Mouse (Mus musculus): Measurements from ENCODE around the gene Lipa.

Lipa gene

DNA sequence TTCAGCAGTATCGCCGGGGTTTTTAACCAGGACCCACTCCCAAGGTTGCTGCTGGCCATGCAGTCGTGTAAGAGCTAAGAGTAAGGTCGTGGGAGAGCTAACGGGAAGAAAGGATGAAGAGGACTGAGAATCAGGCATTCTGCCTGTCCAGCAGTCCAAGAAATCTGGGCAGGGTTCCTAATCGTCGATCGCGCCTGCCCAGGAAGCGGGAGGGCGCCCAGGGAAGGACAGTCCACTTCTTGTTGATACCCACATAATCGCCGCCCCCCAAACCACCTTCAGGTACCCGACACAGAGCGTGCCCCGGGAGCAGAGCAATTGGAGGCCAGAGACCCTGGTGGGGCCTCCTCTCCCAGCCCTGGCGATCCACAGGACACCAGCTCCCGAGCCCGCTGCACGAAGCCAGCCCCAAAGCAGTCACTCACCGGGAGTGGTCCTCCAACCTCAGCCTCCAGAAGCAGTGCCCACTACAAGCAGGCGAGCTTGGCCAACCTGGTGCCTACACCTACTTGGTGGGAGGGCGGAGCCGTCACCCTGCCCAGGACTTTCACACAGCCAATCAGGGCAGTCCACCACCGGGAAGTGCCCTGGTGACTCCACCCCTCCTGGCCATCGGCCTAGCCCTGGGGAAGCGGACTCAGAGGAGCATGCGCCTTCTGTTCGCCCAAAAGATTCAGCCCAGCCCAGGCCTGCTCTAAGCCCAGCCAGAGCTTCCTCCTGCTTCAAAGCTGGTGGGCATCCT is at the start of gene Lipa:
TSS of gene Lipa (minus strand) at position 534 of the 742 bp plus-strand sequence.
- DNase-seq (ENCODE audit: low spot score), result peak; percentile 67

DNA sequence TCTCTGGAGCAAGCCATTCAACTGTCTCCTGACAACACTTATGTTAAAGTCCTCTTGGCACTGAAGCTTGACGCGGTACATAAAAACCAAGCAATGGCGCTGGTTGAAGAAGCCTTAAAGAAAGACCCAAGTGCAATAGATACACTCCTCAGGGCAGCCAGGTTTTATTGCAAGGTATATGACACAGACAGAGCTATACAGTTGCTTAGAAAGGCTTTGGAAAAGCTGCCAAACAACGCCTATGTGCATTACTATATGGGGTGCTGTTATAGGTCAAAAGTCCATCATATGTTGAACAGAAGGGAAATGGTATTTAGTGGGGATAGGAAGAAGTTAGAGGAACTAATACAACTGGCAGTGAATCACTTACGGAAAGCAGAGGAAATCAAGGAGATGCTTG is 46.4 kb upstream of the Lipa start:
- DNase-seq (ENCODE audit: low spot score), result no peak

DNA sequence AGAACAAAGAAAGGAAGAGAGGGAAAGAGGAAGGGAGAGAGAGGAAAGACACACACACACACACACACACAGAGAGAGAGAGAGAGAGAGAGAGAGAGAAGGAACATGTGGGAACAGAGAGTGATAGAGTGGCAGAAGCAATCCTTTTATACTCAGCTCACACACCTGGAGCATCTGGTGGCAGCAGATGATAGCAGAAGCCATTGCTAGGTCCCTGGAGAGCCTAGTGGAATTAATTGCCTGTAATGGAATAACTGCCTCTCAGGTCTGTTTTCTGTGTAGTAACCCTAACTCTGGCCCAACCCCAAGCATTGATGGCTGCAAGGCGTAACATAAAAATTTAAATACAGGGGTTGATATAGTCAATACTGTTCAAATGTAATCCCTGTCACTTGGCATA is 43.8 kb upstream of the Lipa start:
- DNase-seq (ENCODE audit: low spot score), result no peak

DNA sequence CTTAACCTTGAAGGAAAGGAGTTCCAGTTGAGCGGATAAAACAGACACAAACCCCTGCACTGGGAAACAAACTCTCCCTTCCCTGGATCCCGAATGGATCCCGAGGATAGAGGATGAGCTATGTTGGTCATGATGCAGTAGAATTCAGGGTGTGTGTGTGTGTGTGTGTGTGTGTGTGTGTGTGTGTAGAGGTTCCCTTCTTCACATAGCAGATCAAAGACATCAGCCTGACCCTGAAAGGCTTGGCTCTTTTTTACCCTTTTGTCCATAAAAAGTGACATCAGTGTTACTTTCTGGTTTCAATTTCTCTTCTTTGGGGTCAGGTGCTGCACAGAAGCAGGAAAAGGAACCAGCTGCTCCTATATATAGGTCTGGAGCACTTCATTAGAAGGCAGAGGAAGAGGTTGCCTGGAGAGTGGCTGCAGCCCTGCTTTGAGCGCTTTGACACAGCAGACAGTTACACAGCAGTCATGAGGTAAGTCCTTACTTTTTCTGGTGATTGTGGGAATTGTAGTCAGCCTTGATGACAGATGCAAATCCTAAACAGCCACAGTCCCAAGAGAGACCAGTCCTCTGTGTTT is 42.7 kb upstream of the Lipa start:
- DNase-seq (ENCODE audit: low spot score), result no peak

DNA sequence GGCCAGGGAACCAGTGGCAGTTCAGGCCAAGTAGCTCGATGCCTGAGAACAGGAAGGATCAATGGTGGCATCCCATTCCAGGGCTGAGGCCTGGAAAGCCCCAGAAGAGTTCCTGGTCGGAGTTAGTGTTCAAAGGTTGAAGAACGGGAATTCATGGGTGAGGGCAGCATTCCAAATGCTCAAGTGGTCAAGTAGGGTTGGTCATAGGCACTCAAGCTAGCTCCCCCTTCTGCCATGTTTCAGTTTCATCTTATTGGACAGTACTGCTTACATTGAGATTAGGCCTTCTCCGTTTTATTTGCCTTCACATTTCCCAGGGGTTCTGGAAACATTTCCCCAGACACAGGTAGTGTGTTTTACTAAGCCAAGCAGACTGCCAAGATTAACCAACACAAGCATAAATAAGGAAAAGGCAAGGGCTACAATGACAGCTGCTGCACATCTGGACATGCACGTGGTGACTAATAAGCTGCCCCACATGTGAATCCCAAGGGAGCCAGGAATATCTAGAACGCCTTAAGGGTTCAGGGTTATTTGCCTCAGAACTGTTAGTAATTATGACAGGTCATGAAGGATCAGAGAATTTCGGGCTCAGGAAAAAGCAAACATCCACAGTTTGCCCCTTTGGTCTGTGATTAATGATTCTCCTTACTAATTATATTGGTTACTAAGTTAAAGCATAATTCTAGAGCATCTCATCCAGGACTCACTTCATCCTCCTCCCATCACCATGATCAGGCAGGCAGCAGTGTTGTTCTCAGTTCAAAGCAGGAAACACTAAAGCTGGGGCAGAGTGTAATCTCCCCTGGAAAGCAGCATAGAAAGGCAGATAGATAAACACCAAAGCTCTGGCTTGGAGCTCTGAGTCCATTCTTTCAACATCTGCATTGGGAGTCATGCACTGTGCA is 42.0 kb upstream of the Lipa start:
- DNase-seq (ENCODE audit: low spot score), result no peak

DNA sequence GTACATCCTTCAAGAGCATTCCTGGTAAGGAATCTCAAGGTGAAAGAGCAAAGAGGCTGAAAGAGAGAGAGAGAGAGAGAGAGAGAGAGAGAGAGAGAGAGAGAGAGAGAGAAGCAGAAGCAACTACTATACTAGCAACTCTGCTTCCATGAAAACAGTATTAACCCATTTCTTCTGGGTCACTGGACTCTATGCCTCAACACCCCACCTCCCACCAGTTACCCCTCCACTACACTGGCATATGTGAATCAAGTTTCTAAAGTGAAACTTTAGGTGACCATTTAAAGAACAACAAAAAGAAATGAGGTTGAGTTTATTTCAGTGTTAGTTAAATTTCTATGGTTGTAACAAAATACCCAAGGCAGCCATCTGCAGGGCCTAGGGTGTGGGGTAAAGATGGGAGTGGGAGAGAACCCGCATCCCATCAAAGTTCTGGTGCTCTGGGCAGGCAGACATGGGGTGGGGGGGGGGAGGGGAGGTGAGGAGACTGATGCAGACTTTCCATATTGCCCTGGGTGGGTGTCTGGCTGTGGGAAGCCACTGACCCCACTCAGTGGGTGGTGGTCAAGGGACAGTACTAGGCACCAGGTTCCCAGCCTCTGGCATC is 39.0 kb upstream of the Lipa start:
- DNase-seq (ENCODE audit: low spot score), result no peak

DNA sequence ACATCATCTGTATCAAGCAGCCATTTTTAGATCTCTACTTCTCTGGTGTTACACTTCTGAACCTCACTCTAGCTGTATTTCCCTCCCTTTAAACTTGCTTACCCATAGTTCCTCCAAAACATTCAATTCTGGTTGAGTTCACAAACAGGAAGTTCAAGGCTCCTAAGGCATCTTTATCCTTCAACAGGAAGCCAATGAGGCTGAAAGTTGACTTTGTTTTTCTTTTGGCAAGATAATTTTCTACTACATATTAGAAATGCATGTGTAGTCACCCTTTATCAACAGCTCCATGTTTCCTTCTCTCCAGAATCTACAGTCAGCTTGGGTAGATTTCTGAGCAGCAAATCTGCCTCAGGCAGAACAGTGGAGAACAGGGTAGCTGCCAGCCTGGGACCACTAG is 35.3 kb upstream of the Lipa start:
- DNase-seq (ENCODE audit: low spot score), result no peak

DNA sequence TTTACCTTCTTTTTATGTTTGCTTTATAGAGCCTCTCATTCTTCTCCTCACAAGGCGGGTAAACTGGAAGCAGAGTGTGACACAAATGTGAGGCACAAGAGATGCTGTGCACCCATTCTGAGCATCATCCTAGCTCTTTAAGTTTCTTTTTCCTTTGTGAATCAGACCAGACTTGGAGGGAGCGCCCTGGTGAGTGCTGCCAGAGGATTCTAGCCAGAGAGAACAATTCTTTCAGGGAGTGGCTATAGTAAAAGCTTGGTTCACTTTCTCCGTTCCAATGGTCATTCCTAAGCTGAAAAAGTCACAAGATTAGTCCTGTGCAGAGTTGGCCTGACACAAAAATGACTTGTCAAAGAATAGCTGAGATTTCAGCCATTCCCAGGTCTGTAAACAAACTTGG is 29.3 kb upstream of the Lipa start:
- no peak for DNase-seq (ENCODE audit: low spot score)

DNA sequence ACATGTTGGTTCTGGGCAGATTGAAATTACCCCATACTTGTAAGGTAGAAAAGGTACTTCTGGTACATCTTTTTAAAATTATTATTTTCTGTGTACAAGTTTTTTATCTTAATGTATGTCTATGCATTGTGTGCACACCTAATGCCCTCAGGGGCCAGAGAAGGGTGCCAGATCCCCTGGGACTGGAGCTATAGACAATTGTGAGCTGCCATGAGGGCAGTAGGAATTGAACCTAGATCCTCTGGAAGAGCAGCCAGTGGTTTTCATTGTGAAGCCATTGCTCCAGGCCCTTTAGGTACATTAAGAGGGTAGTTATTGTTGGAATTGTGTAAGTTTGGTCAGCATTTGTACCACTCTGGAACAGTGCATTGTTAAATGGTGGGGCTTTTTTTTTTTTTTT is 26.8 kb upstream of the Lipa start:
- DNase-seq (ENCODE audit: low spot score), result no peak

DNA sequence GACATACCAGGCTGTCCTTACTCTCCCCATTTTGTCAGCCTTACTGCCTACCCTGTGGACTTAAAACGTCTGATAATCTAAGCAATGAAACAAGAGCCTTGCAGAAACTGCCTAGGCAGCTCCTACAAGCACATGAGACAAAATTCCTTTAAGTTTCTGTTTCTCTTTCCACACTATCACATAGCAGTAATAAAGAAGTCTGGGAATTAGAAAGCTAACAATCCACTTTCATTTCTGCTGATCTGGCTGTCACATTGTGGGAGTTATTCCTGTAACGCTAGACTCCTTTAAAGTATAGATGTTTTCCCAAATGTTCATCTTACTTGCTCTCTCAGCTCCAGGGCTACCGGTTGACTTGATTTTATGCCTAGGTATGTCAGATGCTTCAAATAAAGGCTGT is 26.2 kb upstream of the Lipa start:
- DNase-seq (ENCODE audit: low spot score), result no peak

DNA sequence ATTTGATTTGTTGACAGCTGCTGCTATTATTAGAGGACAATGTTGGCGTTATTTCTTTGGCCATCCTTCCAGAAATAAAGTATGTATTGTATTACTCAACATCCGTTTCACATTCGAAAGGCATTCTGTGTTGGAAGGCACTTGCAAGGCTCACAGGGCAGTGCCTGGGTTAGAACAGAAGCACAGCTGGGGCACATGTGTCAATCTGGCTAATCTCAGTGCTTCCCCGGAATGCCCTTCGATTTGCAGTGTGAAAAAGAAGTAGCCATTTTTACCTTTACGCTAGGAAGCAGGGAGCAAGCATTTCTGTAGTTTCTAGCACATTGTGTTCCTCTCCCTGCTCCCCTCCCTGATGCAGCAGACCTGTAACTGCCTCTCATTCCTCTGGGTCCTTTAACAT is 25.7 kb upstream of the Lipa start:
- DNase-seq (ENCODE audit: low spot score), result no peak

DNA sequence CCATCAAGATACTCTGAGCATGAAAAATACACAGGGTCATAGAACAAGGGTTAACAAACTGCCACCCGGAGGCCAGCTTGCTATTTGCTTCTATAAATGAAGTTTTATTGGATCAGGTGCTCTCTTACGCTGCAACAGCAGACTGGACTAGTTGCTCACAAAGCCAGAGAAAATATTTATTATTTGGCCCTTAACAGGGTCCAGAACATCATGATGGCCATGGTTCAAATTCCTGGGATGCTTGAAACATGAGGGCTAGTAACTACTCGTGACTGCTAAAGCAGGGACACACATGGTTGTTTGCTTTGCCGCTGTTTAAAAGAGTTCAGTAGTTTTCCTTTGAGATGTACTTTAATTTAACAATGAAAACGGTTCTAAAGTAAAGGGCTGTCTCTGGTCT is 24.7 kb upstream of the Lipa start:
- DNase-seq (ENCODE audit: low spot score), result no peak

DNA sequence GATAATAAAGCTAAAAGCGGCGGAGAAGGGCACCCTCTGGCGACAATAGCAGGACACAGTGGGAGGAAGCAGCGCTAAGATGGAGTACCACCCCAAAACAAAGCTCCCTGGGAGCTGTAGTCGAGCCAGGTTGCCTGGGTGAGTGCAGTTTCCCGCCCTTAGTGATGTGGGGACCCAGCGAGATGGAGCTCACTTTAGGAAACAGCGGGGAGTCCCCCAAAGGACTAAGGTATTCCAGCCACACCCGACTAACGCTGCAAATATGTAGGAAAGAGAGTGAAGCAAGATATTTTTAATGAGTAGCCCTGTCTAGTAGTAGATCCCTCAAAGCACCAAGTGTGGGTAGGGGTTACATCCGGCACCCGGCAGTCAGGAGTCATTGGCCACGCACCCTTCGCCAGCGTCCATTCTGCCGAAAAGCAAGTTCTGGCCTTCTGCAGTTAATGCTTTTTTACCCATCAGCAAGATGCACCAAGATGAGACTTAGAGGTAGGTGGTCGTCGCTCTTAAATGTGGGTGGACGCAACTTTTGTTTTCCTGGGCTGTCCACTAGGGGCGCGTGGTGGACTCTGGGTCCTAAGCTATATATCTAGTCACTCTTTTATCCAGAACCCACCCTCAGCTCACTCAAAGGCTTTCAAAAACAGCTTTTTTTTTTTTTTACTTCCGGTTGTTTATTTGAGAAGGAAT is 23.4 kb upstream of the Lipa start, which contains the start of gene Ifit2:
TSS of gene Ifit2 (plus strand) at position 161 of the 690 bp plus-strand sequence.
- peak; percentile 45 for DNase-seq (ENCODE audit: low spot score)

DNA sequence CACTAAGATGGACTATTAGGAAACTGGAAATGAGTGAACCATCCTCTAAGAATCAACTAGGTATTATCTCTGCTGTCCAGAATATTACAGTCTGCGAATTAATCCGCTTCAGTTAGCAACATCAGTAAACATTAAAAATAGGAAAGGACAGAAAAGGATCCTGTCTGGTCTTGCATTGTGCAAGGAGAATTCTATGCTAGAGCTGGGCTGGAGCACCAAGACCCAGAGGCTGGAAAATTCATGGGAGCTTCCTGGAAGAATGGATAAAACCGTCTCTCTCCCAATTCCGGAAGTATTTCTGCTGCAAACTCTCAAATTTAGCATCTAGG is 22.9 kb upstream of the Lipa start:
- no peak for DNase-seq (ENCODE audit: low spot score)

DNA sequence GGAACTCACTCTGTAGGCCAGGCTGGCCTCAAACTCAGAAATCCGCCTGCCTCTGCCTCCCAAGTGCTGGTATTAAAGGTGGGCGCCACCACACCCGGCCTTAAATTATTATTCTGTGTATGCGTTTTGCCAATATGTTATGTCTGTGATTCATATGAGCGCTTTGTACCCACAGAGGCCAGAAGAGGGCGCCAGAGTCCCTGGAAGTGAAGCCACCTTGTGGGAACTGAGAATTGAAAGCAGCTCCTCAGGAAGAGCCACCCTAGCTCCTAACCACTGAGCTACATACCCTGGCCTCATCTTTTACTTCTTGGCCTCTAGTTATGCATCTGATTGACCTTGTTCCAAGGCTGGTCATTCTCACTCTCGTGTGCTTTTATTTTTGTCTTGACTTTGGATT is 20.7 kb upstream of the Lipa start:
- peak; percentile 21 for DNase-seq (ENCODE audit: low spot score)

DNA sequence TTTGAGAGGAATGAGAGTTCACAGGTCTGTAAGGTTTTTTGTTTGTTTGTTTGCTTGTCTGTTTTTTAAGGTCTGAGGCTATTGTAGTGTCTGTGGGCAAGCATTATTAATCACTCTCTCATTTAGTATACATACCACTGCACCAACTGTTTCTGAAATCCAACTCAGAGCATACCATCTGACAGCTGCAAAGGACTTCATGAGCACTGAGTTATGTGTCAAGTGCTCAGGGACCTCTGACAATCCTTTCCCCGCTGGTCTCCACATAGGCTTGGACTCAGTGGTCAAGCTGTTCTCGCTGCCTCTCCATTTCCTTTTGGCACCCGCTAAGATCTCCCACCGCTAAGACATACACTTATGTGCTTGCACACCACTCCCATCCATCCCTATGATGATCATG is 18.9 kb upstream of the Lipa start:
- DNase-seq (ENCODE audit: low spot score), result no peak

DNA sequence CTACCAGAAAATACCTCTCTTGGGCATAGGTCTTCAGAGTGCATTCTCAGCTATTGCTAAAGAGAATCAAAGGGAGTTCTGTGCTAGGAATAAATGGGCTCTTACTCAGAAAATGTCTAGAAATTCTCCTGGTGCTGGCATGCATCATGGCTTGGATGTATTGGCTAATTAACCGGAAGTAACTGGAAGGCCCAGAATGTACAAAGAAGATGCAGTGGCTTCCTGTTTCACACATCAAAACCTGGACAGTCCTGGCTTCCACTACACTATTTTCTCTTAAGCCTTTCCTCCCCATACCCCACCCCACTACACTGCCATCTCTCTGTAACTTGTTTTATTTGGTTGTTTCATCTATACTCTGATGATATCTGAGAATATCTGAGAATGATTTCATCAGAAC is 12.1 kb upstream of the Lipa start:
- no peak for DNase-seq (ENCODE audit: low spot score)

DNA sequence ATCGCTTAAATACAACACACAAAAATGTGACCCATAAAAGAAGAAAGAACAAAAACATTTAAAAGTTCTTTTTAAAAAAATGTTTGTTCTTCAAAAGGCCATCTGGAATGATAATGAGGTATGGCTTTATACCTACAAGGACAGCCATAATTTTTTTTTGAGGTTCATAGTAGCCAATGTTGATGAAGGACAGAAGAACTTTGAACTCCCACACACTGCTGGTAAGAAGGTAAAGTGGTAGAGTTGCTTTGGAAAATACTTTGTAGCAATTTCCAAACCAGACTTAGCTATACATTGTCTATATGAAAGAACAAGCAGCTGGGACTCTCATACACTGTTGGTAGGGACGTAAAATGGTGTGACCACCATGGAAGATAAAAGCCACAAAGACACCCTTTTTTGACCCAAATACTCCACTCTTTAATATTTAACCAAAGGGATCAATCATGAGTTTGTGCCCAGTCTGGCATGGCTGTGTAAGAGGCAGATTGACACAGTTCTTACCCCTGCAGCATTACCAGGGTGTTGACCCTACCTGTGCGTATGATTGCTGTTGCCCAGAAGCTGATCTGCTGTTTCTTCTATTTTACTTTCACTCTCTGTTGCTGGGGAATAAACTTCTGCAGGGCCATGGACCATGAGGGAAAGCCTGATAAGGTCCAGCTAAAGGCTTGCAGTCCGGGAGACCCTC is 4.9 kb upstream of the Lipa start:
- DNase-seq (ENCODE audit: low spot score), result no peak

DNA sequence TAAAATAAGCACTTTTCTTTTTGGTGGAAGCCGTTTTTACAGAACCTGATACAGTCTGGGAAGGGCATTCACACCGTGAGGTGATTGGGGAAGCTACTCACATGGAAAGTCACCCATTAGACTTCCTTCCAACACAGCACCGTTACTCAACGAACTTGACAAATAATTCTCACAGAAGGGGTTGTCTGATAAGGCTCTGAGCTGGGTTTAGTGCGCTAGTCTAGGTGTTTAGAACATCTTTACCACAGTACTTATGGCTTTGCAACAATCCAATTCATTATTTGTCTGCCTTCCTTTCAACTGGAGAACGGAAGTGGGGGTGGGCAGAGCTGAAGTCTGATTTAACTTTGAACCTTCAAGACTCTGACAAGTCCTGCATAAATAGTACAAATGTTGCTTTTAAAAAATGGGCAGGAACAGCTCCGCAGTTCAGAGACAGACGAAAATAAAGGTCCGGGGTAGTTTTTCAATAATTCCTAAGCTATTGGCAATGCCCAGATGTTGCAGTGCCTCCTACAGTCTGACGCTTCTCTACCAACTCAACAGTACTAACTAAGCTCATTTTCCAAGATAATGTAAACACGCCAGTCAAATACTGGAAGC is 852 bp downstream of the Lipa start:
- DNase-seq (ENCODE audit: low spot score), result no peak

DNA sequence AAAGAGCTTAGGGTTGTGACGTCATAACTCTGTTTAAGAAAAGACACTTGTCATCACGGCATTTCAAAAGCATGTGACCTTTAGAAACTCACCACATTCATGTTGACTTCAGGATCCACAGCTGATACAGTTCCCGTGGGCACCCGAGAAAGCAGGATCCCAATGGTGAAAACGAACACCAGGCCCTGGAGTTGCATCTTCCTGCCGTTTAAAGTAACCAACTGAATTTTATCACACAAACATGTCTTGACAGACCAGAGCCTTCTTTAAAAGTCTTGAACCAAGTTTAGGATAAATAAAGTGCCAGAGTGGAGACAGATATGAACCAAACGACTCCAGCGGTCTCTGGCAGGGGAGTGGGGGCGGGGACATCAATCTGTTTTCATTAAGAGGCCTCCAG is 2.6 kb downstream of the Lipa start:
- no peak for DNase-seq (ENCODE audit: low spot score)

DNA sequence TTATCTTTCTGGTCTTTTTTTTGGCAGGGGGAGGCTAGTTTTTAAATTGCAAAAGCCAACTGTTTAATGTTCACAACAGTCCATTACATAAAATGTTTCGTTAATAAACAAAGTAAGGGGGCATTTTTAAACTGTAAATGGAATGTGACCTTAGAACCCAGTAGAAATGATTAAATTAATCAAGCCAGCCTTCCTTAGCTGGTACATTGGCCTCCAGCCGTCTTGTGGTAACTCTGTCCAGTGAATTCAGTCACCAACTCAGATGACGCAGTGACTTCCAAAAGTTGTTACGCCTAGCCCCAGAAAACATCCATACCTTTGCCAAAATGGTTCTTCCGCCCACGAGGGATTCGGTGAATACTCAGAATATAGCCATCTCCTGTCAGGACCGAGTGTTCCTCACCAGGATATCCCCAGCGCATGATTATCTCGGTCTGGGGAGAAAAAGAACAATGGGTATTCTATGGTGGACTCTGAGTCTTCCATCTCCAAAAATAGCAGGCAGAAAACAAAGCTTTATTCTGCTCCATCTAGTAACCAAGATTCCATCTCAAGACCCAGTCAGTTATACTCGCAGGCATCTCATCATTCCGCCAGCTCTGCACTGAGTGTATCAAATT is 4.1 kb downstream of the Lipa start:
- DNase-seq (ENCODE audit: low spot score), result no peak
